21 mouse cellular contexts compared by ENCODE assay signal in the genomic region with DNA sequence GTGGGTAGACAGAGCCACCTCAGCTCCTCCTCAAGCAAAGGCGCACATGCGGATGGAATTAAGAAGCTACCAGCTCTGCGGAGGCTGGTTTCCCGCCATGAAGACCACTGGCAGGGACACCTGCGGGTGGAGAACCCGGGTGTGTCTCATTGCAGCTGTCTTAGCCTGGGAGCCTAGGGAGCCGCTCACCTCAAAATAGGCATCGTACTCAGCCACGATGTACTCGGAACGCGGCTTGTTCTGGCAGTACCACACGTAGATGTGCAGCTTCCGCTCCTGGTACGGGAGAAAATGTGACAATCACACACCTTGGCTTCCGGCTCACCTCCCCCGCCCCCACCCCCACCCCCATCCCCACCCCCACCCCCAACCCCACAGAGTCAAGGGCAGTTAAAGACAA.
"Had no signal": no experiment of that assay in that cellular context is flagged by ENCODE, and none has a peak within 500 bp of the region (broad histone marks: within the 10 kb centered on the region; RNA-seq: fewer than 3 reads in every experiment).

No protein-coding gene starts in this region.

- H3K27ac ChIP-seq: lung, embryonic 15.5 days; macrophage; midbrain, embryonic 13.5 days; midbrain, embryonic 15.5 days; neural tube, embryonic 12.5 days; stomach, embryonic 15.5 days; stomach, postnatal 0 days had no signal

- DNase-seq: liver, postnatal 0 days; lung, adult 2 months; lung, postnatal 14 days; lung, postnatal 36 days; retina, postnatal 1 day; right cerebral cortex, adult 18-20 months; right cerebral cortex, postnatal 25 days; right cerebral cortex, postnatal 4 days; spleen, adult 18-20 months; thymus, adult 2 months; thymus, postnatal 25 days; thymus, postnatal 4 days had no signal

- ATAC-seq: liver, postnatal 0 days; lung, postnatal 0 days; midbrain, embryonic 13.5 days; midbrain, embryonic 15.5 days had no signal

- H3K27me3 ChIP-seq: lung, embryonic 15.5 days; midbrain, embryonic 13.5 days; midbrain, embryonic 15.5 days; neural tube, embryonic 12.5 days; stomach, embryonic 15.5 days had no signal

- H3K4me2 ChIP-seq: lung, embryonic 15.5 days; midbrain, embryonic 11.5 days; midbrain, embryonic 13.5 days; midbrain, embryonic 15.5 days; neural tube, embryonic 12.5 days; stomach, embryonic 15.5 days had no signal

- H3K4me1 ChIP-seq: midbrain, embryonic 13.5 days; midbrain, embryonic 15.5 days; neural tube, embryonic 12.5 days had no signal

- H3K9me3 ChIP-seq: lung, embryonic 15.5 days; midbrain, embryonic 13.5 days; midbrain, embryonic 15.5 days; neural tube, embryonic 12.5 days; stomach, embryonic 15.5 days had no signal

- H3K4me3 ChIP-seq: lung, embryonic 15.5 days; midbrain, embryonic 13.5 days; midbrain, embryonic 15.5 days; neural tube, embryonic 12.5 days; stomach, embryonic 15.5 days had no signal

- H3K9ac ChIP-seq: liver, postnatal 0 days; lung, embryonic 15.5 days; midbrain, embryonic 13.5 days; midbrain, embryonic 15.5 days; neural tube, embryonic 12.5 days; stomach, embryonic 15.5 days had no signal
